Mouse (Mus musculus) thymus, adult 2 months (tissue): ENCODE data around the gene Elf1.

Experiments used
- CTCF ChIP-seq: fragments of 200-500 bp; IDR thresholded peaks from 2 replicates; pipeline ENCODE4 v1.5.1; 2012; ENCODE audit warnings: mild to moderate bottlenecking, control low read depth, low read length, moderate library complexity, borderline replicate concordance; ENCODE audit not compliant: control insufficient read depth, poor library complexity, insufficient read depth; ENCODE audit errors: extremely low read depth
- POLR2A ChIP-seq: fragments of 200-500 bp; IDR thresholded peaks from 2 replicates; pipeline ENCODE4 v1.6.1; 2012; ENCODE audit warnings: mild to moderate bottlenecking, low read length, control low read depth, moderate library complexity; ENCODE audit not compliant: control insufficient read depth, poor library complexity, insufficient read depth; ENCODE audit errors: extremely low read depth

DNA sequence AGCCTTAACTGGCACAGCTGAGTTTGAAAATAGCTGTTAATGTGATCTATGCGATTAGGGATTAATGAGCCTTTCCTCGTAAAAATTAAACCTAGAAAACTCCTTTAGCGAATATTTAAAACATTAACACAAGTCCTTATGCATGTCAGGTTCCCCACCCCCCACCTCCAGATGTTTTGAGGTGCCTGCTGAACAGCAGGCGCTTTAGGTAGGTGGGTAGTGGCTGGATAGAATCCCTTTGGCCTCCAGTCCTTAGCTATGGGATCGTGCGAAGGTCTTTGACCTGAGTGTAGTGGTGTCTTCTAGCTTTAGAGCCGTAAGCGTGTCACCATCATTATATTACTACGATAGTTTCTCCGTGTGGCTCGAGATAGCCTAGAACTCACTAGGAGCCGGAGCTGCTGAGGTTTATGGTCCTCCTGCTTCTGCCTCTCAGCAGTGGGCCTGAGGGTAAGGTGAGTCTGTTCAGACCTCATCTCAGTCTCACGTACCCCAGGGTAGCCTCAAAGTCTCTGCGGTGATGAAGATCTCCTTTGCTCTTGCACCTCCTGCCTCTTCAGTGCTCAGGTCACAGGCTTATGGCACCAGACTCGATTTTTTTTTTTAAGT, 1.9 kb downstream of the Elf1 start:
- TF ChIP-seq CTCF (no peak), POLR2A (no peak)
